Mouse (Mus musculus) olfactory bulb, adult 2 months (tissue): ENCODE measurements around the gene Ninj2.

ENCODE experiments used
- CTCF ChIP-seq: fragments of 200-500 bp; IDR thresholded peaks from 2 replicates; pipeline ENCODE4 v1.5.1; 2012; ENCODE audit warnings: low read depth, mild to moderate bottlenecking, low read length, moderate library complexity; ENCODE audit not compliant: insufficient read depth
- POLR2A ChIP-seq: fragments of 200-500 bp; IDR thresholded peaks from 2 replicates; pipeline ENCODE4 v1.6.1; 2012; ENCODE audit warnings: mild to moderate bottlenecking, low read depth, low read length, moderate library complexity; ENCODE audit not compliant: insufficient read depth

DNA sequence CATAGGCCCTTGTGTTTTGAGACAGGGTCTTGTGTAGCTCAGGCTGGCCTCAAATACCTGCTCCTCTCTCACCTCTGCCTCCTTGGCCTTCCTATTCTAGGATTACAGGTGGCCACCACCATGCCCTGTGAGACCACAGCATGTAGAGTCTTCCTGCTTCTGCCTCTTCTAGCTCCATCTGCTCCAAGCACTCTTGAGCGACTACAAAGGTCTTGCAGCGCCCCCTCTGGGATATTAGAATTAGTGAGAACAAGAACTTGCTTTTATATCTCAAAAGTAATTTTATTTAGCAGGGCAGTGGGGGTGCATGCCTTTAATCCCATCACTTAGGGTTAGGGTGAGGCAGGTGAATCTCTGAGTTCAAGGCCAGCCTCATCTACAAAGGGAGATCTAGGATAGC lies 103.7 kb downstream of the Ninj2 start:
- TF ChIP-seq CTCF, result no peak
- no peak for TF ChIP-seq POLR2A
